Comparison of ENCODE assay signal across 9 mouse cellular contexts in the genomic region with DNA sequence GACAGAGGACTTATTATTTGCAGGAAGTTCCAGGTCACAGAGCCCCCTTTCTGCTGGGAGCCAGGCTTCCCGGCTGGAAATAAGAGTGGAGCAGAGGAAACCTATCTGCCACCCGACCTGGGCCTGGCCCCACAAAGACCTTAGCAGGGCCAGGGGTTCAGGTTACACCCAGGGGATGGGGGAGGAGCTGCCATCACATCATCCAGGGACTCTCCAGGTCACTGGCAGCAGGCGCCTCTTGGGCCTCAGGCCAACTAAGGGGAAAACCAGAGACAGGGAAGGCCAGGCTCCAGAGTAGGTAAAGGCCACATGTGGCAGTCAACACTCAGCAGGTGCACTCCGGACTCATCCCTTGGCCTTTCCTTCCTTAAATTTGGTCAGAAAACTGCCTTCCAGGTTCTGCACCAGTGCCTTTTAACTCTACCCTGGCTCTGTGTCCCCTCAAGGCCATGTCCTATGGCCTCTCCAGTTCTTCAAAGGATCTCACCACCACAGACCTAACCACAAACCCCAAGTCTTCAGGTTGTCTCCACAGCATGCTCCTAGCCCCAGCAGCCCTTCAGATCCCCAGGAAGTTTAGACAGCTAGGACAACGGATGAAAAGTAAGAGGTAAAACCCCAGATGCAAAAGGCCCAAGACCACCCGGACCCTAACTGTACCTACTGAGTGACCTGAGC. TPM values are rescaled to one million over a fixed set of nuclear protein-coding genes. Genes with fewer than 3 reads are reported as not detected.
DNase-seq lines count a peak whose midpoint lies in the region; ATAC-seq lines count a peak whose summit lies in the region.
"Had no signal": no experiment of that assay in that cellular context is flagged by ENCODE, and none has a peak within 500 bp of the region (broad histone marks: within the 10 kb centered on the region; RNA-seq: fewer than 3 reads in every experiment).

No protein-coding gene starts in this region.

- DNase-seq in heart, adult 18-20 months = no peak
- DNase-seq in thymus, postnatal 14 days = peak; percentile 14
- no peak for DNase-seq in thymus, postnatal 10 days (ENCODE audit: low spot score in 2 of 2)
- DNase-seq in limb, embryonic 10.5 days (ENCODE audit: low spot score) = no peak
- no peak for DNase-seq in Muller cell, postnatal 12 days (ENCODE audit: inconsistent ontology term)
- DNase-seq in lung, postnatal 14 days = no peak
- DNase-seq in thymus, postnatal 0 days (ENCODE audit: low spot score) = no peak

- H3K27me3 ChIP-seq in heart, embryonic 13.5 days (replicated peaks) = no peaks in the 10 kb centered on the region
- H3K27me3 ChIP-seq in limb, embryonic 10.5 days (ENCODE audit: low read depth, poor library complexity, severe bottlenecking) = no peaks in the 10 kb centered on the region
- H3K27me3 ChIP-seq: embryonic facial prominence, embryonic 12.5 days had no signal

- H3K36me3 ChIP-seq in heart, embryonic 13.5 days = 0 out of 2 replicates have a peak, but pooled peaks cover 8% of the 10 kb centered on the region
- H3K36me3 ChIP-seq in limb, embryonic 10.5 days = peaks cover 18% of the 10 kb centered on the region
- H3K36me3 ChIP-seq: embryonic facial prominence, embryonic 12.5 days had no signal

- 0 out of 2 replicates have a peak overlapping the region, but pooled peaks have one; percentile 11 for H3K9ac ChIP-seq in heart, embryonic 13.5 days
- H3K9ac ChIP-seq: embryonic facial prominence, embryonic 12.5 days had no signal

- H3K27ac ChIP-seq in heart, embryonic 13.5 days (replicated peaks) = no peak overlapping the region
- peak overlapping the region; percentile 64 for H3K27ac ChIP-seq in limb, embryonic 10.5 days
- H3K27ac ChIP-seq: embryonic facial prominence, embryonic 12.5 days had no signal

- H3K4me2 ChIP-seq in heart, embryonic 13.5 days = no peak overlapping the region
- H3K4me2 ChIP-seq: embryonic facial prominence, embryonic 12.5 days had no signal

- 44% methylated on average over 6 of the region's 6 CpGs for WGBS in heart, embryonic 13.5 days
- WGBS in limb, embryonic 10.5 days = 36% methylated on average over 6 of the region's 6 CpGs

- no peak overlapping the region for H3K4me3 ChIP-seq in heart, embryonic 13.5 days
- H3K4me3 ChIP-seq in limb, embryonic 10.5 days = peak overlapping the region; percentile 9; the same call in 1 of the 2 replicates
- H3K4me3 ChIP-seq: embryonic facial prominence, embryonic 12.5 days had no signal

- H3K4me1 ChIP-seq in heart, embryonic 13.5 days = peaks cover 55% of the 10 kb centered on the region
- peaks cover 81% of the 10 kb centered on the region for H3K4me1 ChIP-seq in limb, embryonic 10.5 days

- ATAC-seq in heart, embryonic 13.5 days (ENCODE audit: extremely low read depth, insufficient number of reproducible peaks, low FRiP score, low TSS enrichment) = no peak

- no peaks in the 10 kb centered on the region for H3K9me3 ChIP-seq in heart, embryonic 13.5 days
- no peaks in the 10 kb centered on the region for H3K9me3 ChIP-seq in limb, embryonic 10.5 days (replicated peaks)
- H3K9me3 ChIP-seq: embryonic facial prominence, embryonic 12.5 days had no signal

RNA-seq across cellular contexts. Expression of a gene that starts 9.0 kb away (rescaled TPM):
- 2.9 and 3.7 TPM in 2 replicates for polyA plus RNA-seq in heart, embryonic 13.5 days (2015; fragmentation: Nextera tagmentation; extraction: Ambion mirVana)
- total RNA-seq in heart, adult 18-20 months (2021) = 1 to 10 TPM; 4.5 to 5.4 TPM
- polyA plus RNA-seq in limb, embryonic 10.5 days (2016; fragmentation: Nextera tagmentation; extraction: Ambion mirVana) = 5.9 and 7.9 TPM in 2 replicates
- polyA plus RNA-seq in thymus, postnatal 0 days (2015; fragmentation: Nextera tagmentation; extraction: Ambion mirVana) = 12.3 and 12.9 TPM in 2 replicates
